Mouse (Mus musculus): Measurements from ENCODE around the gene Snrpb2. TPM values are rescaled to one million over a fixed set of nuclear protein-coding genes. Genes with fewer than 3 reads are reported as not detected.

The Snrpb2 gene
- polyA plus RNA-seq (2014; fragmentation: Nextera tagmentation; extraction: Ambion mirVana): 38.6 and 46.2 TPM in 2 replicates

DNA sequence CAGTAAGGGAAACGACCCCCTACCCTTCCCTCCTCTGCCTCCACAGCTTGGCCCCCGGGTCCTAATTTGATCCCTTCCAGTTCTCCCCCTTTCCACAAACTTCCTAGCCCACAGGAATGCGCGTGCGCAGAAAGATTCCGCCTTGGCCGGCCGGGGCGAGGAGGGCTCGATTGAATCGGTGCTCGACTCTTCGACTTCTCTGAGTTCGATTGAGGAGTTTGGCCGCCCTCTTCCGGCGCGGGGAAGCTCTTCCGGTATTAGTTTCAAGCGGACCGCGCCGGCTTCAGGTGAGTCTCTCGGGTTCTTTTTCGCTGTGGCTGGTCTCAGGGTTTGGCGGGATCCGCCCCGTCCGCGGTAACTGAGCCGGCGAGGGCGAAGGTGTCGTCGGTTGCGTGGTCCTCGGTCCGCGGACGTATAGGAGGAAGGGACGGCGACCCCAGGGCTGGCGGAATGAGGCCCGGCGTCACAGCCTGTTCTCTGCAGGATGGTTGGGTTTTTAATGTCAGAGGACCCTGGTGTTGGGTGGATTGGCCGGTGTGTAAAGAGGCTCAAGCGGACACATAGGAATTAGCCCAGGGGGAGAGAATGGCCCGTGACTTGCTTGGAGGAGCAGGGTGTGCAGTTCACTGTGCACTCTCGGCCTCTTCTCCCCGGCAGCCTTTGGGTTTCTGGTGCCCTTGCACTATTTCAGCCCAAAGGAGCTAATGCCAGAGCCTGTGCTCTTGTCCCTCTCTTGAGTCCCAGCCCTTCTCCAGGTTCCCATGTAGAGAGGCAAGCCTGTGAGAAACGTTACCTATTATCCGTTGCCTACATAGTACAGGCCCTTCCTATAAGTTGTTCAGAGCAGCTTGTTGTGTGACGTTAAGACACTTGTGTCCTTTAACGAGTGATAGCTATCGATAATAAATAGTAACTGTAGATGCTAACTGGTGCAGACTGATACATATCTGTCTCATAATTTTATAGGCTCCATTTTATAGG lies at the start of gene Snrpb2:
Gene Snrpb2 (plus strand): TSS at position 228 of the 981 bp plus-strand sequence.
- Histone ChIP-seq H3K36me3 (ENCODE audit: control insufficient read depth, insufficient read depth, low read length) (peaks cover 29% of the 10 kb centered on the region), H3K9me3 (ENCODE audit: control insufficient read depth, low read length) (no peaks in the 10 kb centered on the region), H3K4me2 (ENCODE audit: low read length) (peak within 1 kb of the TSS; percentile 92), H3K9ac (ENCODE audit: low read length) (peak within 1 kb of the TSS; percentile 93), H3K27me3 (ENCODE audit: control insufficient read depth, insufficient read depth, low read length) (no peaks in the 10 kb centered on the region), H3K4me3 (ENCODE audit: control insufficient read depth in 1 of 2, insufficient read depth in 1 of 2, low read depth in 1 of 2, low read length in 2 of 2) (peak within 1 kb of the TSS; percentile 92 to 93), H3K27ac (replicated peaks in 1 of 2; ENCODE audit: control insufficient read depth in 1 of 2, insufficient read depth in 1 of 2, low read depth in 2 of 2, low read length in 2 of 2) (0 out of 4 replicates have a peak within 1 kb of the TSS, but pooled peaks of 1 of the 2 experiments have one; percentile 38), H3K4me1 (ENCODE audit: control insufficient read depth in 2 of 2, insufficient read depth in 2 of 2, low read length in 2 of 2) (peaks cover 2 to 8% of the 10 kb centered on the region in 2 experiments; a peak in 2 of 4 replicates)
- ATAC-seq (ENCODE audit: insufficient number of reproducible peaks, insufficient read depth, low FRiP score, low read depth): peak; percentile 77
- WGBS: under 1% methylated on average over 55 of the region's 55 CpGs

DNA sequence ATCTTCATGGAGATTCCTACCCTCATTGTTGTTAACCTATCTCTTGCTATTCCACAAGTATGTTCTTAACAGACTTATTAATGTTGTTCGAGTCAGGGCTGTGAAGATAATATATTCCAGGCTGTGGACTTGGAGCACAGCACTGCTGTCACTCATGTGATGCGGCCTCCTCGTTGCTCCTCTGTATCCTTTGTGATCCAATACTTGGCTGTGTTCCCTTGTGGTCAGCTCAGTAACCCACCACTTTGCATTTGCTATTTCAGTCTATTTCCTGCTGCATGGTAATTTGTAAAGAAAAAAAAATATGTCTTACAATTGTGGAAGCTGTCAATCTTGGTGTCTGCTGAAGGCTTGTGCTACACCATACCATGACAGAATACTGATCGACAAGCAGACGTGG lies 49.8 kb upstream of the Snrpb2 start:
- Histone ChIP-seq H3K9me3 (ENCODE audit: control insufficient read depth, low read length) (no peaks in the 10 kb centered on the region), H3K36me3 (ENCODE audit: control insufficient read depth, insufficient read depth, low read length) (no peaks in the 10 kb centered on the region), H3K9ac (ENCODE audit: low read length) (no peak overlapping the region), H3K4me1 (ENCODE audit: control insufficient read depth in 2 of 2, insufficient read depth in 2 of 2, low read length in 2 of 2) (no peaks in the 10 kb centered on the region), H3K27me3 (ENCODE audit: control insufficient read depth, insufficient read depth, low read length) (no peaks in the 10 kb centered on the region), H3K4me3 (ENCODE audit: control insufficient read depth in 1 of 2, insufficient read depth in 1 of 2, low read depth in 1 of 2, low read length in 2 of 2) (no peak overlapping the region), H3K4me2 (ENCODE audit: low read length) (no peak overlapping the region), H3K27ac (replicated peaks in 1 of 2; ENCODE audit: control insufficient read depth in 1 of 2, insufficient read depth in 1 of 2, low read depth in 2 of 2, low read length in 2 of 2) (no peak overlapping the region)
- ATAC-seq (ENCODE audit: insufficient number of reproducible peaks, insufficient read depth, low FRiP score, low read depth): no peak
- 75% methylated on average over 5 of the region's 5 CpGs for WGBS

DNA sequence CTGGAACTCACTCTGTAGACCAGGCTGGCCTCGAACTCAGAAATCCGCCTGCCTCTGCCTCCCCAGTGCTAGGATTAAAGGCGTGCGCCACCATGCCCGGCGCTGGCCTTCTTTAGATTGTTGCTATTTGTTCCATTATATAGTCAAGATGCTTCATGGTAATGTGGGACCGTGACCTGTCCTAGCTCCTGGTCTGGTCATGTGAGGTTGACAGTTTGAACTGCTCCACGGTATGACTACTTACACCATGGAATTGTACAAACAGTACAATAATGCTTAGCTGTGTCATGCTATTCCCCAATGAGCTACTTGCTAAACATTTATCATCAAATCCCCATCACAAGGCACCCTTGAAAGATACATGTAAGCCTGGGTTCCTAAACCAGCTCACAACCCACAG lies 44.8 kb upstream of the Snrpb2 start:
- Histone ChIP-seq H3K9me3 (ENCODE audit: control insufficient read depth, low read length) (no peaks in the 10 kb centered on the region), H3K4me2 (ENCODE audit: low read length) (no peak overlapping the region), H3K27me3 (ENCODE audit: control insufficient read depth, insufficient read depth, low read length) (no peaks in the 10 kb centered on the region), H3K4me1 (ENCODE audit: control insufficient read depth in 2 of 2, insufficient read depth in 2 of 2, low read length in 2 of 2) (no peaks in the 10 kb centered on the region), H3K36me3 (ENCODE audit: control insufficient read depth, insufficient read depth, low read length) (no peaks in the 10 kb centered on the region), H3K27ac (replicated peaks in 1 of 2; ENCODE audit: control insufficient read depth in 1 of 2, insufficient read depth in 1 of 2, low read depth in 2 of 2, low read length in 2 of 2) (no peak overlapping the region), H3K9ac (ENCODE audit: low read length) (no peak overlapping the region), H3K4me3 (ENCODE audit: control insufficient read depth in 1 of 2, insufficient read depth in 1 of 2, low read depth in 1 of 2, low read length in 2 of 2) (no peak overlapping the region)
- WGBS: 93% methylated on average over 8 of the region's 8 CpGs
- ATAC-seq (ENCODE audit: insufficient number of reproducible peaks, insufficient read depth, low FRiP score, low read depth): no peak

DNA sequence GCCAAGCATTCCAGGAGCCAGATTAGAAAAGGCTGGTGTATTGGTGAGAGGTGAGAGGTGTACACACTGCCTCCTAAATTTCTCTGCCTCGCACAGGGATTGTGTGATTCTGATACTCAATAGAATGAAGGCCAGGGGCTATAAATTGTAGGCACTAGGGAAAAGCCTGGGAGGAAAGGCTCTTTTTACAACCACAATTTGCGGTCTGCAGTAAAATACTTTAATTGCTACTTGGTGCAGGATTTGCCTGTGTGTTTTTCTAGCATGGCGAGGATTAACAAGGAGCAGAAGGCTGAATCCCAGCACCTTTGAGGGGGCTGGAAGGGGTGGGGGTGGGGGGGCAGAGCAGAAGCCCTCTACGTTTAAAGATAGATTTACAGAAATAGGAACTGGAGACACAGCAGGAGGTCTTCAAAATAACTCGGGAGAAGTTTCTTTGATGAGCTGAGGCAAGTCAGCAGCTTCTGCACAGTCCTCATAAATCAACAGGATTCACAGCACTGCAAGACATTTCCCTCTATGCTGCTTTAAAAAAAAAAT lies 44.2 kb upstream of the Snrpb2 start:
- WGBS: 39% methylated on average over 5 of the region's 5 CpGs
- no peak for ATAC-seq (ENCODE audit: insufficient number of reproducible peaks, insufficient read depth, low FRiP score, low read depth)
- H3K4me2 ChIP-seq (ENCODE audit: low read length): no peak overlapping the region

DNA sequence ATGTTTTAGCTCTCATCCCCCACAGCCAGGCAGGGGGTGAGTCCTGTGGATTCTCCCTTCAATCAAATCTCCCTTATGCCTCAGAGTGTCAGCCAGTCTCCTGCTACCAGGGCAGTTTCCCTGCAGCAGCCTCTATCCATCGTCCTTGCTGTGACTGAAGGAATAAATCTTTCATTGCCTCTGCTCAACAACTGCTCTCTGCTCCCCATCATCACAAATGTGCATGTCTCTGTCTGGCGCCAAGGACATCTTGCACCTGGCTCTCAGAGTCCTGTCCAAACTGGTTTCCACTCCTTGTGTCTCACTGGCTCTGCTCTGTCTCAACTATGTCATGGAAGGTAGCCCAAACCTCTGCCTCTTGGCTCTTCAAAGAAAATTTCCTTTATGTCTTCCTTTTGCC lies 43.1 kb upstream of the Snrpb2 start:
- ATAC-seq (ENCODE audit: insufficient number of reproducible peaks, insufficient read depth, low FRiP score, low read depth): no peak

More for the DNA sequence above, 44.2 kb upstream of the Snrpb2 start:
- Histone ChIP-seq H3K4me1 (ENCODE audit: control insufficient read depth in 2 of 2, insufficient read depth in 2 of 2, low read length in 2 of 2) (no peaks in the 10 kb centered on the region), H3K4me3 (ENCODE audit: control insufficient read depth in 1 of 2, insufficient read depth in 1 of 2, low read depth in 1 of 2, low read length in 2 of 2) (no peak overlapping the region), H3K27me3 (ENCODE audit: control insufficient read depth, insufficient read depth, low read length) (no peaks in the 10 kb centered on the region), H3K9me3 (ENCODE audit: control insufficient read depth, low read length) (no peaks in the 10 kb centered on the region), H3K36me3 (ENCODE audit: control insufficient read depth, insufficient read depth, low read length) (no peaks in the 10 kb centered on the region), H3K9ac (ENCODE audit: low read length) (no peak overlapping the region), H3K27ac (replicated peaks in 1 of 2; ENCODE audit: control insufficient read depth in 1 of 2, insufficient read depth in 1 of 2, low read depth in 2 of 2, low read length in 2 of 2) (no peak overlapping the region)

DNA sequence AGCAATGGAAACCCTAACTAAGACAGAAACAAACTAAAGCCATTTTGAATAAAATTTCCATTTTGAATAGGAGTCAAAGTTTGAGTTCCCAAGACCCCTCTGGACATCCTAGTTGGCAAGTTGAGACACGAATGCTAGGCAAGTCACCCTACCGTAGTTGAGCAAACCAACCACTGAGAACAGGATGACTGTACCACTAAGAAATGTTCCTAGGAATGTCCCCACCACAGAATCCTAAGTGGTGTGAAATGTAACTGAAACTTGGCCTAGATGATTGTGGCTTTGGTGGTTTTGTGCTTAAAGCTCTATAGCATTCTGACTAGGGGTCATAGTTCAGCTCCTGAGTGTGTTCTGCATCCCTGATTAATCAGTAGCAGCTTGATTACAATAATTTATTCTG lies 39.5 kb upstream of the Snrpb2 start:
- Histone ChIP-seq H3K4me1 (ENCODE audit: control insufficient read depth in 2 of 2, insufficient read depth in 2 of 2, low read length in 2 of 2) (no peaks in the 10 kb centered on the region), H3K9ac (ENCODE audit: low read length) (no peak overlapping the region), H3K36me3 (ENCODE audit: control insufficient read depth, insufficient read depth, low read length) (no peaks in the 10 kb centered on the region), H3K9me3 (ENCODE audit: control insufficient read depth, low read length) (no peaks in the 10 kb centered on the region), H3K4me2 (ENCODE audit: low read length) (no peak overlapping the region), H3K4me3 (ENCODE audit: control insufficient read depth in 1 of 2, insufficient read depth in 1 of 2, low read depth in 1 of 2, low read length in 2 of 2) (no peak overlapping the region), H3K27ac (replicated peaks in 1 of 2; ENCODE audit: control insufficient read depth in 1 of 2, insufficient read depth in 1 of 2, low read depth in 2 of 2, low read length in 2 of 2) (no peak overlapping the region), H3K27me3 (ENCODE audit: control insufficient read depth, insufficient read depth, low read length) (no peaks in the 10 kb centered on the region)
- 84% methylated on average over 2 of the region's 2 CpGs for WGBS
- ATAC-seq (ENCODE audit: insufficient number of reproducible peaks, insufficient read depth, low FRiP score, low read depth): no peak

More for the DNA sequence above, 43.1 kb upstream of the Snrpb2 start:
- no peaks in the 10 kb centered on the region for H3K4me1 ChIP-seq (ENCODE audit: control insufficient read depth in 2 of 2, insufficient read depth in 2 of 2, low read length in 2 of 2)
- H3K4me2 ChIP-seq (ENCODE audit: low read length): no peak overlapping the region
- no peak overlapping the region for H3K27ac ChIP-seq (replicated peaks in 1 of 2; ENCODE audit: control insufficient read depth in 1 of 2, insufficient read depth in 1 of 2, low read depth in 2 of 2, low read length in 2 of 2)
- H3K9me3 ChIP-seq (ENCODE audit: control insufficient read depth, low read length): no peaks in the 10 kb centered on the region
- H3K4me3 ChIP-seq (ENCODE audit: control insufficient read depth in 1 of 2, insufficient read depth in 1 of 2, low read depth in 1 of 2, low read length in 2 of 2): no peak overlapping the region
- WGBS: 34% methylated on average over 2 of the region's 2 CpGs
- H3K9ac ChIP-seq (ENCODE audit: low read length): no peak overlapping the region
- H3K27me3 ChIP-seq (ENCODE audit: control insufficient read depth, insufficient read depth, low read length): no peaks in the 10 kb centered on the region
- no peaks in the 10 kb centered on the region for H3K36me3 ChIP-seq (ENCODE audit: control insufficient read depth, insufficient read depth, low read length)

DNA sequence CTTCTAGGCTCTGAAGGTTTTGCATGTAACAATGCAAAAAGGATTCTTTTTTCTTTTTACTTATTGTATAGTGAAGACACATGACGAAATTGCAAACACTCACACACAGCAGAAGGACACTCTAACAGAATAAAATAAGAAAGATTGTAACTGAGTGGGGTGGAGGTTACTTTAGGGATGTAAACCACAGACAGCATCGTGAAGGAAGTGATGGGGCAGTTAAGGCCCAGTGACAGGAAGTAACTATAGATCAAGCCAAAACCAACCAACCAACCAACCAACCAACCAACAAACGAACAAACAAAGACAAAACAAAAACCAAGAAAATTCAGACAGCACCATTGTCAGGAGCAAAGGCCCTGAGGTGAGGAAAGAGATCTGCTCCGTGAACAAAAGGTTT lies 38.6 kb upstream of the Snrpb2 start:
- no peaks in the 10 kb centered on the region for H3K4me1 ChIP-seq (ENCODE audit: control insufficient read depth in 2 of 2, insufficient read depth in 2 of 2, low read length in 2 of 2)
- no peaks in the 10 kb centered on the region for H3K9me3 ChIP-seq (ENCODE audit: control insufficient read depth, low read length)
- no peak overlapping the region for H3K9ac ChIP-seq (ENCODE audit: low read length)
- H3K4me3 ChIP-seq (ENCODE audit: control insufficient read depth in 1 of 2, insufficient read depth in 1 of 2, low read depth in 1 of 2, low read length in 2 of 2): no peak overlapping the region
- no peak overlapping the region for H3K4me2 ChIP-seq (ENCODE audit: low read length)
- 69% methylated on average over 4 of the region's 4 CpGs for WGBS
- ATAC-seq (ENCODE audit: insufficient number of reproducible peaks, insufficient read depth, low FRiP score, low read depth): no peak
- no peaks in the 10 kb centered on the region for H3K27me3 ChIP-seq (ENCODE audit: control insufficient read depth, insufficient read depth, low read length)
- no peaks in the 10 kb centered on the region for H3K36me3 ChIP-seq (ENCODE audit: control insufficient read depth, insufficient read depth, low read length)
- no peak overlapping the region for H3K27ac ChIP-seq (replicated peaks in 1 of 2; ENCODE audit: control insufficient read depth in 1 of 2, insufficient read depth in 1 of 2, low read depth in 2 of 2, low read length in 2 of 2)

All from heart, embryonic 14.5 days (tissue).